Mouse (Mus musculus) limb, embryonic 10.5 days (tissue): Measurements from ENCODE around the gene Polr3h. TPM values are rescaled to one million over a fixed set of nuclear protein-coding genes. Genes with fewer than 3 reads are reported as not detected.
"Not testable (repeated sequence)": the region's sequence is repeated elsewhere in the genome, so short reads cannot be mapped to it uniquely, and the experiment has no call there.

ENCODE experiments used
- DNase-seq: peaks from one replicate; pipeline ENCODE4 v3.0.0-alpha.2; 2017; ENCODE audit warnings: low spot score
- H3K27ac ChIP-seq: fragments of 300-500 bp; sonication (generic); 2 replicates; pipeline ENCODE4 v1.5.1; 2016; ENCODE audit warnings: mild to moderate bottlenecking
- H3K27me3 ChIP-seq: fragments of 300-500 bp; sonication (generic); 2 replicates; pipeline ENCODE4 v1.6.1; 2016; ENCODE audit warnings: low read depth, mild to moderate bottlenecking; ENCODE audit not compliant: poor library complexity, severe bottlenecking
- H3K36me3 ChIP-seq: fragments of 300-500 bp; sonication (generic); 2 replicates; pipeline ENCODE4 v1.6.1; 2016; ENCODE audit warnings: mild to moderate bottlenecking, moderate library complexity
- H3K4me1 ChIP-seq: fragments of 300-500 bp; sonication (generic); 2 replicates; pipeline ENCODE4 v1.6.1; 2016
- H3K4me3 ChIP-seq: fragments of 300-500 bp; sonication (generic); 2 replicates; pipeline ENCODE4 v1.5.1; 2016; ENCODE audit warnings: mild to moderate bottlenecking, moderate library complexity
- H3K9me3 ChIP-seq: fragments of 300-500 bp; sonication (generic); replicated peaks from 2 replicates; pipeline ENCODE4 v1.6.1; 2016; ENCODE audit warnings: mild to moderate bottlenecking
- WGBS: fragments of 180-500 bp; shearing (Covaris S2); methylation state at CpG from one replicate; pipeline ENCODE4 v1.1.7; 2016; 5-methylcytosine and 5-hydroxymethylcytosine counted together
- polyA plus RNA-seq: library from polyadenylated mRNA; unstranded; fragments of >200 nt; fragmentation: Nextera tagmentation; extraction: Ambion mirVana; gene quantifications from 2 replicates; pipeline ENCODE4 v1.2.1, GENCODE M21; 2016

Polr3h gene
- polyA plus RNA-seq, 1 experiment from 2014 or later: 75.5 TPM

- Histone ChIP-seq H3K36me3 (peaks cover 33% of the 10 kb centered on the region), H3K4me1 (peaks cover 30% of the 10 kb centered on the region), H3K27me3 (no peaks in the 10 kb centered on the region), H3K9me3 (no peaks in the 10 kb centered on the region), H3K27ac (no peak overlapping the region), H3K4me3 (peak overlapping the region; percentile 78)
- WGBS: 88% methylated on average over 11 of the region's 11 CpGs
- no peak for DNase-seq
These were observed 1.1 kb downstream of the Polr3h start for GRCm38 (mm10) chr15:81924933-81925332.

DNA sequence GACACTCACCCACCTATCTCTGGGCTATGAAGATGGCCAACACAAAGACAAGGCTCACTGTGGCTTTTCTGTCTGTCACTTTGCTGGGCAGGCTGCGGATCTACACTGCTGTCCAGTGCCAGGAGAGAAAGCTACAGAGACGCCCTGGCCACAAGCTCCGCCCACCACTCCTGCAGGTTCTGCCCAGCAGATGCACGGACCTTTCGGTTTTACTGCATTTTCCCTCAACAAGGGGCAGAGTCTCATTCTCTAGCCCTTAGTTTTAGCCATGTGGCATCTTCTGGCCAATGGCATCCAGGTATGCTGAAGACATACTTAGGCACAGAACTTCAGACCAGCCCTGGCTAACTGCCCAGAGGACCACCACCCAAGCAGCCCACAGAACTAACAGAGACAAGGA, 4.8 kb downstream of the Polr3h start:
- no peak for DNase-seq
- H3K4me1 ChIP-seq: peaks cover 25% of the 10 kb centered on the region
- H3K36me3 ChIP-seq: peaks cover 64% of the 10 kb centered on the region
- no peaks in the 10 kb centered on the region for H3K9me3 ChIP-seq
- 73% methylated on average over 5 of the region's 5 CpGs for WGBS
- H3K27me3 ChIP-seq: no peaks in the 10 kb centered on the region
- H3K27ac ChIP-seq: no peak overlapping the region
- no peak overlapping the region for H3K4me3 ChIP-seq

GRCm38 (mm10) chr15:81920546-81921217, 5.4 kb downstream of the Polr3h start:
- peaks cover 19% of the 10 kb centered on the region for H3K4me1 ChIP-seq
- peaks cover 70% of the 10 kb centered on the region for H3K36me3 ChIP-seq
- no peak overlapping the region for H3K4me3 ChIP-seq
- no peaks in the 10 kb centered on the region for H3K9me3 ChIP-seq
- no peaks in the 10 kb centered on the region for H3K27me3 ChIP-seq
- no peak overlapping the region for H3K27ac ChIP-seq
- DNase-seq: no peak
- 94% methylated on average over 10 of the region's 10 CpGs for WGBS

GRCm38 (mm10) chr15:81919062-81919461, 7.0 kb downstream of the Polr3h start:
- Histone ChIP-seq H3K27me3 (no peaks in the 10 kb centered on the region), H3K4me1 (0 out of 2 replicates have a peak, but pooled peaks cover 3% of the 10 kb centered on the region), H3K4me3 (no peak overlapping the region), H3K27ac (no peak overlapping the region), H3K9me3 (no peaks in the 10 kb centered on the region), H3K36me3 (peaks cover 79% of the 10 kb centered on the region)
- DNase-seq: no peak
- WGBS: 83% methylated on average over 5 of the region's 5 CpGs

DNA sequence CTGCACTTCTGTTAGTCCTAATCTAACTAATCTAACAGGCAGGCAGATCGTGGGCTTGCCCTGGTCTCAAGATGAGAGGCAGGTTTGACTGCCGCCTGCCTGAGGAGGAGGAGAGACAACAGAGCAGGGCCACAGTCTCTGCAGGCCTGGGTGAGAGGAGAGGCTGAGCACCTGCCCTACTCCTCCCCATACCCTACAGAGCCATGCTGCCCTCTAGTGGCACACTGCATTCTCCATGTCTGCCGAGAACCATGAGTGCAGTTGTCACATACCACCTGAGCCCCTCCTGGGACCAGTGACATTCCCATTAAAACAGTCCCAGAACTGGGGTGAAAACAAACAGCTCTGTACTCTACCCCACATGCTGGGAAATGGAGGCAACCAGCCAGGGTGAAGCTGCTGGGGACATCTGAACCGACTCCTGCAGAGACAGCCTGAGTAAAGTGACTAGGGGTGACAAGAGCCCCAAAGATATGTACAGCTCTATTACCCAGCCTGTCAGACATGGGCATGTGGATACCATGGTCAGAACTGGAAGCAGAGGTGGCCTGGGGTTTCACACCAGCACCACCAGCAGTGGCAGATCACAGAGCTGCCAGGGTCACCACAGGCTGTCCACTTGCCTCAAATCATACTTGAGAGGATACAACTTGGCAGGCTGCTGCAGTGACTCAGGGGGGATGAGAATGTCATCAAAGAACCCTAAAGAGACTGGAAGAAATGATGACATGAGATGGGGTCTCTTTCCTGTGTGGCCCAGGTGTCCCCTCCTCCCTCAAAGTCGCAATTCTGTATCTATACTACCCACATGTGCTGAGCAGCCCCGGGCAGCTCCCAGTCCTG, 8.2 kb downstream of the Polr3h start:
- H3K27ac ChIP-seq: no peak overlapping the region
- H3K4me1 ChIP-seq: no peaks in the 10 kb centered on the region
- H3K36me3 ChIP-seq: peaks cover 87% of the 10 kb centered on the region
- peak; percentile 70 for DNase-seq
- H3K4me3 ChIP-seq: no peak overlapping the region
- no peaks in the 10 kb centered on the region for H3K9me3 ChIP-seq
- H3K27me3 ChIP-seq: no peaks in the 10 kb centered on the region
- WGBS: 61% methylated on average over 6 of the region's 6 CpGs

GRCm38 (mm10) chr15:81917201-81917600, 8.8 kb downstream of the Polr3h start:
- Histone ChIP-seq H3K4me3 (no peak overlapping the region), H3K9me3 (no peaks in the 10 kb centered on the region), H3K27me3 (no peaks in the 10 kb centered on the region), H3K36me3 (peaks cover 88% of the 10 kb centered on the region), H3K4me1 (no peaks in the 10 kb centered on the region), H3K27ac (no peak overlapping the region)
- DNase-seq: no peak
- 94% methylated on average over 12 of the region's 12 CpGs for WGBS

DNA sequence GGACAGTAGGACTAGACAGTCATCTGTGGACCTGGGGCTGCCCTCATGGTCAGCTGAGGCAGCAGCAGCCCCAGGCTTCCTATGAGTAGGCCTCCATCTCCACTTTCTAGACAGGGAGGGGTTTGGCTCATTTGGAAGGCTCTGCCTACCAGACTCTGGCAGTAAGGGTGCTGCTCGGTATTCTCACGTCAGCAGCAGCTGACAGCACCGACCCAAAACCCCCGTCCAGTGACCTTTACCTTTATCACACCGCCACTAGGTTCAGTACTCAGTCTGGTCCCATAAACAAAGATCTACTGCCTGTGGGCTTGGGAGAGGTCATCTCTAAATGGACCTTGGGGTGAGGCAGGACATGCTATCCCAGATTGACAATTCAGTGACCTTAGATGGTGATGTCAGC, 10.4 kb downstream of the Polr3h start:
- peaks cover 91% of the 10 kb centered on the region for H3K36me3 ChIP-seq
- H3K27me3 ChIP-seq: no peaks in the 10 kb centered on the region
- no peaks in the 10 kb centered on the region for H3K4me1 ChIP-seq
- no peak for DNase-seq
- no peaks in the 10 kb centered on the region for H3K9me3 ChIP-seq
- 88% methylated on average over 5 of the region's 5 CpGs for WGBS
- H3K27ac ChIP-seq: no peak overlapping the region
- H3K4me3 ChIP-seq: no peak overlapping the region

GRCm38 (mm10) chr15:81914668-81915067, 11.4 kb downstream of the Polr3h start:
- Histone ChIP-seq H3K36me3 (peaks cover 95% of the 10 kb centered on the region), H3K4me3 (no peak overlapping the region), H3K27ac (no peak overlapping the region), H3K9me3 (no peaks in the 10 kb centered on the region), H3K27me3 (no peaks in the 10 kb centered on the region), H3K4me1 (no peaks in the 10 kb centered on the region)
- DNase-seq: no peak
- 86% methylated on average over 5 of the region's 5 CpGs for WGBS

- Histone ChIP-seq H3K27ac (no peak overlapping the region), H3K4me3 (no peak overlapping the region), H3K4me1 (no peaks in the 10 kb centered on the region), H3K36me3 (peaks cover 100% of the 10 kb centered on the region), H3K9me3 (no peaks in the 10 kb centered on the region), H3K27me3 (no peaks in the 10 kb centered on the region)
- 80% methylated on average over 2 of the region's 2 CpGs for WGBS
- no peak for DNase-seq
These were observed 13.5 kb downstream of the Polr3h start for GRCm38 (mm10) chr15:81912498-81912897.

GRCm38 (mm10) chr15:81908767-81909166, 17.3 kb downstream of the Polr3h start:
- H3K4me3 ChIP-seq, H3K27ac ChIP-seq, H3K27me3 ChIP-seq, H3K9me3 ChIP-seq, DNase-seq, H3K4me1 ChIP-seq: not testable (repeated sequence)
- WGBS: 86% methylated on average over 4 of the region's 4 CpGs
- H3K36me3 ChIP-seq: peaks cover 100% of the 10 kb centered on the region

GRCm38 (mm10) chr15:81907953-81908352, 18.1 kb downstream of the Polr3h start:
- DNase-seq: no peak
- H3K4me3 ChIP-seq: no peak overlapping the region
- no peaks in the 10 kb centered on the region for H3K4me1 ChIP-seq
- WGBS: 93% methylated on average over 8 of the region's 8 CpGs
- H3K27me3 ChIP-seq: no peaks in the 10 kb centered on the region
- H3K36me3 ChIP-seq: peaks cover 100% of the 10 kb centered on the region
- H3K27ac ChIP-seq: no peak overlapping the region
- no peaks in the 10 kb centered on the region for H3K9me3 ChIP-seq

DNA sequence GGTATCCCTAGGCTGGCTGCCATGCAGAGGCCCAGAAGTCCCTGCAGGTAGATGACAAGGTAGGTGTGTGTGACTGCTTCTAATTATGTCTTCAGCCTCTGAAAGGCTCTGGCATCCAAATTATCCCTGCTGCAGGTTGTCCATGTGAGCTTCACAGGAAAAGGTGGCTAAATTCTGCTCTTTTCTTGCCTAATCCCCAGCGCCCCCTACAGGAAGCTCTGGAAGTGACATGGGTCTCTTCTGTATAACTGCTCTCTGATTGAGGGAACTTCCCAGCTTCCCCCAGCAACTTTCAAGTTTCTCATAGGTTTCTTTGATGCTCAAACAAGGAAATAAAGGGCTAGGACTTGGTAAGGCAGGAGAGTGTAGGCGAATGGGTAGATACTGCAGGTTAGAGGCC, 21.1 kb downstream of the Polr3h start:
- Histone ChIP-seq H3K4me3 (no peak overlapping the region), H3K4me1 (no peaks in the 10 kb centered on the region), H3K27me3 (no peaks in the 10 kb centered on the region), H3K9me3 (no peaks in the 10 kb centered on the region), H3K36me3 (peaks cover 100% of the 10 kb centered on the region), H3K27ac (no peak overlapping the region)
- peak; percentile 80 for DNase-seq
- WGBS: 38% methylated on average over 2 of the region's 2 CpGs

GRCm38 (mm10) chr15:81898751-81899150, 27.3 kb downstream of the Polr3h start:
- no peak overlapping the region for H3K4me3 ChIP-seq
- H3K36me3 ChIP-seq: peaks cover 97% of the 10 kb centered on the region
- H3K4me1 ChIP-seq: no peaks in the 10 kb centered on the region
- H3K9me3 ChIP-seq: no peaks in the 10 kb centered on the region
- H3K27me3 ChIP-seq: no peaks in the 10 kb centered on the region
- no peak overlapping the region for H3K27ac ChIP-seq
- DNase-seq: no peak
- WGBS: 99% methylated on average over 2 of the region's 2 CpGs
